Mouse (Mus musculus): Measurements from ENCODE around the gene Znrd1as.

GRCm38 (mm10) chr17:36931806-36932205, 26.6 kb upstream of the Znrd1as start:
- no peak for TF ChIP-seq CTCF (IDR thresholded peaks at IDR 0.05; ENCODE audit: extremely low read depth, insufficient read depth, low read length)
- TF ChIP-seq POLR2A (IDR thresholded peaks at IDR 0.05; ENCODE audit: extremely low read depth, insufficient read depth, low read length), result no peak

Measured in cortical plate, adult 2 months (tissue).